Mouse (Mus musculus): Measurements from ENCODE around the gene Stx8. TPM values are rescaled to one million over a fixed set of nuclear protein-coding genes. Genes with fewer than 3 reads are reported as not detected.

Gene Stx8
- polyA plus RNA-seq, 1 experiment = 34.7 TPM

- Histone ChIP-seq H3K4me3 (ENCODE audit: insufficient read depth, low read length) (no peak overlapping the region), H3K27ac (ENCODE audit: insufficient read depth, low read length) (no peak overlapping the region), H3K4me1 (ENCODE audit: control insufficient read depth, insufficient read depth, low read length) (no peaks in the 10 kb centered on the region)
- TF ChIP-seq CTCF (IDR thresholded peaks at IDR 0.05; ENCODE audit: extremely low read depth, insufficient read depth, low read length) (no peak), POLR2A (IDR thresholded peaks at IDR 0.05; ENCODE audit: extremely low read depth, insufficient read depth, low read length) (no peak)
These were observed 278.4 kb downstream of the Stx8 start for GRCm38 (mm10) chr11:68244254-68244991.

GRCm38 (mm10) chr11:68244992-68245261 is 278.9 kb downstream of the Stx8 start:
- Histone ChIP-seq H3K4me1 (ENCODE audit: control insufficient read depth, insufficient read depth, low read length) (no peaks in the 10 kb centered on the region), H3K4me3 (ENCODE audit: insufficient read depth, low read length) (no peak overlapping the region), H3K27ac (ENCODE audit: insufficient read depth, low read length) (no peak overlapping the region)
- TF ChIP-seq POLR2A (IDR thresholded peaks at IDR 0.05; ENCODE audit: extremely low read depth, insufficient read depth, low read length) (no peak), CTCF (IDR thresholded peaks at IDR 0.05; ENCODE audit: extremely low read depth, insufficient read depth, low read length) (no peak)

GRCm38 (mm10) chr11:68247897-68248296 is 281.9 kb downstream of the Stx8 start:
- no peaks in the 10 kb centered on the region for H3K4me1 ChIP-seq (ENCODE audit: control insufficient read depth, insufficient read depth, low read length)
- TF ChIP-seq POLR2A (IDR thresholded peaks at IDR 0.05; ENCODE audit: extremely low read depth, insufficient read depth, low read length) = no peak
- TF ChIP-seq CTCF (IDR thresholded peaks at IDR 0.05; ENCODE audit: extremely low read depth, insufficient read depth, low read length) = no peak
- H3K27ac ChIP-seq (ENCODE audit: insufficient read depth, low read length) = no peak overlapping the region

GRCm38 (mm10) chr11:68250106-68250505 is 284.1 kb downstream of the Stx8 start:
- Histone ChIP-seq H3K4me3 (ENCODE audit: insufficient read depth, low read length) (no peak overlapping the region), H3K27ac (ENCODE audit: insufficient read depth, low read length) (no peak overlapping the region), H3K4me1 (ENCODE audit: control insufficient read depth, insufficient read depth, low read length) (no peaks in the 10 kb centered on the region)
- TF ChIP-seq POLR2A (IDR thresholded peaks at IDR 0.05; ENCODE audit: extremely low read depth, insufficient read depth, low read length) = no peak

More at GRCm38 (mm10) chr11:68247897-68248296, 281.9 kb downstream of the Stx8 start:
- H3K4me3 ChIP-seq (ENCODE audit: insufficient read depth, low read length) = no peak overlapping the region

- Histone ChIP-seq H3K4me3 (ENCODE audit: insufficient read depth, low read length) (no peak overlapping the region), H3K27ac (ENCODE audit: insufficient read depth, low read length) (no peak overlapping the region), H3K4me1 (ENCODE audit: control insufficient read depth, insufficient read depth, low read length) (no peaks in the 10 kb centered on the region)
- TF ChIP-seq CTCF (IDR thresholded peaks at IDR 0.05; ENCODE audit: extremely low read depth, insufficient read depth, low read length) = no peak
- no peak for TF ChIP-seq POLR2A (IDR thresholded peaks at IDR 0.05; ENCODE audit: extremely low read depth, insufficient read depth, low read length)
These were observed 287.5 kb downstream of the Stx8 start for GRCm38 (mm10) chr11:68253531-68253930.

Other genes with a start within 250 kb of the Stx8 start
- 1.3 and 2.0 TPM in 2 replicates for gene Glp2r, start 195.0 kb upstream of the Stx8 start, polyA plus RNA-seq (2012; rRNA removed)
- gene Gsg1l2, start 191.6 kb upstream of the Stx8 start, polyA plus RNA-seq (2012; rRNA removed) = 0.08 TPM in 2 replicates
- gene Dhrs7c, start 168.0 kb upstream of the Stx8 start, polyA plus RNA-seq (2012; rRNA removed) = 0.13 and 0.15 TPM in 2 replicates
- 6.1 and 7.6 TPM in 2 replicates for gene Usp43, start 44.0 kb upstream of the Stx8 start, polyA plus RNA-seq (2012; rRNA removed)
- gene Cfap52, start 542 bp upstream of the Stx8 start, polyA plus RNA-seq (2012; rRNA removed) = 0.89 and 1.4 TPM in 2 replicates